Mouse (Mus musculus) hindlimb bud, embryonic 11.5 days (tissue): ENCODE measurements around the gene Trak2.
A peak's percentile ranks its signal among the peaks of the same experiment; 100 is the strongest.
"Not testable (repeated sequence)": the region's sequence is repeated elsewhere in the genome, so short reads cannot be mapped to it uniquely, and the experiment has no call there.

Experiments used
- DNase-seq: peaks from one replicate; pipeline ENCODE4 v3.0.0-alpha.2; 2012; ENCODE audit warnings: low read depth, low spot score; ENCODE audit errors: extremely low spot score

The Trak2 gene

DNA sequence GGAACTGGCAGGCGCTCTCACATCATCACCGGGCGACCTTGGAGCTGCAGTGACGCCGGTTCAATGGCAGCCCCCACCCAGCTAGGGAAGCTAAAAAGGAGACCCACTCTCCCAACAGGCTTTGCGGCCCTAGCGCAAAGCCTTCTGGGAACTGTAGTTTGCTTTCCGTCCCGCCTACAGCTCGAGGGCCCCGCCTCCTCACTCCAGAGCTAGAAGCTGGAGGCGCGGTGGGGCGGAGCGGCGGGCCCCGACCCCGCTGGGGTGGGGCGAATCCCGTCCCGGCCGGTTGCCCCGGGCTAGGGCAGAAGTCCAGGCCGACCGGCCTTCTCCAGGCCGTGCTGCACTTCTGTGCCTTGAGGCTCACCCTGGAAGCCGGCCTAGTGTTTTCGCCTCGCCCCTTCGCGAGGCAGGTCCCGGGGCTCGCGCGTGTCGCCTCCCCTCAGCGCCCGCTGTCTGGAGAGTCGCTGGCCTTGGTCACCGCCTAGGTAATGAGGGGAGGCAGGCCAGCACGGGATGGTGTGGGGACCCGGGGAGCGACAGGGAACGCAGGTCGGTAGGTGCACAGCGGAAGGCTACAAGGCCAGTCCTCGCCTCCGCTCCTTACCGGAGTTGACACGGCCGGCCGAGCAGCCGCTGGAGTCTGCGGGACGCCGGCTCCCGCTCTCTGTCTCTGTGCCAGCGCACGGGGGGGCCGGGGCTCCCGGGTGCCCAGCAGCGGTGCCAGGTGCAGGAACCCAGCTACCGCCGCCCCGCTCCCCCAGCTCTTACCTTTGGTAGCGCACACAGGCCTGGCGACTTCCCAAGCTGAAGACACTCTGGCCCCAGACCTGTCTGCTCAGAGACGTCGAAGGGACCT is at the start of gene Trak2, which contains the start of gene Stradb:
Trak2 (minus strand) TSS at position 65 of the 856 bp plus-strand sequence.
Stradb (plus strand) TSS at position 157 of the 856 bp plus-strand sequence.
- peak; percentile 90 for DNase-seq

DNA sequence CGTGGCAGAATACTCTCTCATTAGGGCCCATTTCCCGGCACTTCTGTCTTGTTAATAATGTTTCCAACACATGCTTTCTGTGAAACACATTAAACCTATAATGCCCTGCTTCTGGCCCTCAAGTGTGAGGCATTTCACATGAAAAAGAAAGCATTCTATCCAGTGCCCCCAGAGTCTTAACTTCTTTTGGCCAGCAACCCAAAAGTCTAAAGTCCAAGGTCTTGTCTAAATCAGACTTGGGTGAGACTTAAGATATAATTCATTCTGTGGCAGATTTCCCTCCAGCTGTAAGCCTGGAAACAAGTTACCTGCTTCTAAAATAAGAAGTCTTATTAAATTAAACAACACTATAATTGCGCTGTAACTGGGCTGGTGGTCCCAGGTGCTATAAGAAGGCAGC is 48.3 kb upstream of the Trak2 start:
- DNase-seq, result no peak

GRCm38 (mm10) chr1:59009250-59009649 is 36.0 kb upstream of the Trak2 start:
- no peak for DNase-seq

- DNase-seq, result no peak
Measured at GRCm38 (mm10) chr1:58995313-58995712, 22.1 kb upstream of the Trak2 start.

- no peak for DNase-seq
Measured at GRCm38 (mm10) chr1:58993723-58994122, 20.5 kb upstream of the Trak2 start.

DNA sequence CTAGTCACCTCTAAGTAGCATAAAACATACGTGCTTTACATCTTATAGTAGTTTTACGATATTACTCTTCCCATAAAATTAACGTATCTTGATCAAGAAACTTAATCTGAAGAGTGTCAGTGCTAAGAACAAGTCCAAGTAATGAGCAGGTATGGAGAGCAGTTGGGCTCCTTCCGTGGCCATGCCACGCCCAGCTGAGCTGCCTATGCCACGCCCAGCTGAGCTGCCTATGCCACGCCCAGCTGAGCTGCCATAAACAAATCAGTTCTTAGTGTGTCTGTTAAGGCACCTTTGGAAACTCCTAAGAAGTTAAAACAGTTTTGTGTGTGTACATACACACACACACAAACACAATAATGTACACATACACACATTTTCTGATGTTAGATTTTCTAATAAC is 19.9 kb upstream of the Trak2 start:
- DNase-seq, result no peak

GRCm38 (mm10) chr1:58984586-58984985 is 11.4 kb upstream of the Trak2 start:
- no peak for DNase-seq

DNA sequence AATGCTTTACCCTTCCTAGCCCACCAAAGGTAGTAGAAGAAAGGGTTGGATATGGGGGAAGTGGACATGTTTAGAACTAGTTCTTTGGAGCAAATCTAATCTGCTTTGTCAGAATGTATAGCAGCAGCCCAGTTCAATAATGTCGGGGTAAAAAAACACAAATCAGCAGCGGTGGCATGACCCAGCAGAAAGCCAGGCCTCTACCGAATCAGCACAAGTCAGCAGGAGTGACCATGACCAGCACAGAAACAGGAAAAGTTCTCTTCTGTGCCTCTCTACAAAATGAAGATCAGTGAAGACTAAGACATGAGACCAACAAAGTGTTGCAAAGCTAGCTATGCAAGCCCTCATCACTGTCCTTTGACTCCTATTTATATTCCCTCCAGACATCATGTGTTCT is 9.0 kb upstream of the Trak2 start:
- no peak for DNase-seq

- no peak for DNase-seq
Measured at GRCm38 (mm10) chr1:58972851-58973365, 322 bp downstream of the Trak2 start.

GRCm38 (mm10) chr1:58971097-58971496 is 2.1 kb downstream of the Trak2 start:
- no peak for DNase-seq

- no peak for DNase-seq
Measured at GRCm38 (mm10) chr1:58970054-58970453, 3.2 kb downstream of the Trak2 start.

DNA sequence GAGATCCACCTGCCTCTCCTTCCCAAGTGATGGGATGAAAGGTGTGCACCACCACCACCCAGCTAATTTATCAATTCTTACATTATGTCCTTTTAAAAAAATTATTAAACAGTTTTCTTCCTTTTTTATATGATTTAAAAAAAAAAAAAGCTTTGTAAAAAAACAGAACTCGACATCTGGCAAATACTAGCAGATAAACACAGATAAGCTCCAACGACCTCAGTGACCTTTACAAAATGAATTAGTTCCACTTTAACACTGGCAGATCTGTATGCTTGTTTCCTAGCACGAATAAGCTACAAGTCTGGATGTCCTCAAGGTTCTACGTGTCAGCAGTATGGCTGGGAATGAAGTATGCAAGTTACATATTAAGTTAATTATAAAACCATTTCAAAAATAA is 5.7 kb downstream of the Trak2 start:
- no peak for DNase-seq

- DNase-seq, result no peak
Measured at GRCm38 (mm10) chr1:58962865-58963264, 10.4 kb downstream of the Trak2 start.

DNA sequence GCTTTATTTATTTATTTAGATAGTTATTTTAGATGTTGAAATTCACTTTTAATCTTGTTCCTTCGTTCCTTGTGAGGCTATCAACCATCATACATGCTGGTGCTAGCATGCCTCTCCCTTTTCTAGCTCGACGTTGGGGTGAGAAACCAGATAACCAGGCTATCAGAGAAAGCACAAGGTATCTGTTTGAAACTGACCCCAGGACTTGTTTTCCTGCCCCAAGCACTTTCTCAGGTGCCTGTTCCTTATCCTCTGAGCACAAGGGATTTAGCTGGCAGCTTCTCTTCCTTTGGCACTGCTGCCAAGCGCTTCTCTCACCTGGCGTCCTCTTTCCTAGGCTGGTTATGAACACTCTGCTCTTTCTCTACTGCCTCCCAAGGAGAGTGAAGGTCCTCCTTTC is 10.8 kb downstream of the Trak2 start:
- no peak for DNase-seq

DNA sequence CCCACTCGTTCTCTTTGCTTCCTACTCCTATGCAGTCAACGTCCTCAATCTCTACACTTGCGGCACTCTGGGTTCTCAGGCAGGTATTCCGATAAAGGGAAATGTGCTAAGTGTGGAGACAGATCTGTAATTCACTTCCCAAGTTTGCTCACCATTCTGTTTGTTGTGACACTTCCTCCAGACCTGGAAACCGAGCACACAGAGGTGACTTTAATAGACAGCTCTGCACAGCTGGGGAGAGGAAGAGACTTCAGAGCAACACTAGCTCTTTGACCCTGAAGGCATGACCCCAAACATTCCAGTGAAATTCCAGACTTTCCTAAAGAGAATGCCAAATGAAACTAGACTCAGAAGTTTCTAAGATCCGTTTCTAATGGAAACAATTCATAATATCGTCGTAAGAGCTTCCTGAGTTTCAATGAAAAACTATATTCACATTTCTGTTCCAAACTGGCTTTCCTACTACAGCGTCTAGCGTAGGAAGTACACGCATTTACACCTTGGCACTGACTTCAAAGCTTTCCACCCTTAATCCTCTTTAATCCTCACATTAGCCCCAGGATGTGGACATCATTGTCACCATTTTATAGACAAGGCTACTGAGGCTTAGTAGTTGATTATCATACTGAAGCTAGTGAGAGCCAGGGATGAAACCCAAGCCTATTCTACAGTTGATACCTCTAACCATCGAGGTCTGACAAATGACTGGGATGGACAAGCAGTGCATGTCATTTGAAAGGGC is 11.9 kb downstream of the Trak2 start:
- DNase-seq, result peak; percentile 52

DNA sequence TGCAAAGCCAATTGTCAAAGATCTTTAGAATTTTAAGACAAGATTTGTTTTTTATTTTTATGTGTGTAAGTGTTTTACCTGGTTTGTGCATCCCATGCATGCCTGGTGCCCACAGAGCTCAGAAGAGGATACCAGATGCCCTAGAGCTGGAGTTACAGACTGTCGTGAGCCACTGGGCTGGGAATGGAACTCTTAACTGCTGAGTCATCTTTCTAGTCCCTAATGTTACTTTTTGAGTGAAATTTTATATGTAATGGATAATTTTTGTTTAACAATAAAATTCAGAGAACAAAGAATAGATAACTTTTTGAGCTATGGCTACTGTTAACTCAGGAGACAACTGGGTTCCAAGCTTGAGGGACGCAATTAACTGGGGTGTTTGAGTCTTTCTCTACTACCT is 13.5 kb downstream of the Trak2 start:
- DNase-seq, result no peak

DNA sequence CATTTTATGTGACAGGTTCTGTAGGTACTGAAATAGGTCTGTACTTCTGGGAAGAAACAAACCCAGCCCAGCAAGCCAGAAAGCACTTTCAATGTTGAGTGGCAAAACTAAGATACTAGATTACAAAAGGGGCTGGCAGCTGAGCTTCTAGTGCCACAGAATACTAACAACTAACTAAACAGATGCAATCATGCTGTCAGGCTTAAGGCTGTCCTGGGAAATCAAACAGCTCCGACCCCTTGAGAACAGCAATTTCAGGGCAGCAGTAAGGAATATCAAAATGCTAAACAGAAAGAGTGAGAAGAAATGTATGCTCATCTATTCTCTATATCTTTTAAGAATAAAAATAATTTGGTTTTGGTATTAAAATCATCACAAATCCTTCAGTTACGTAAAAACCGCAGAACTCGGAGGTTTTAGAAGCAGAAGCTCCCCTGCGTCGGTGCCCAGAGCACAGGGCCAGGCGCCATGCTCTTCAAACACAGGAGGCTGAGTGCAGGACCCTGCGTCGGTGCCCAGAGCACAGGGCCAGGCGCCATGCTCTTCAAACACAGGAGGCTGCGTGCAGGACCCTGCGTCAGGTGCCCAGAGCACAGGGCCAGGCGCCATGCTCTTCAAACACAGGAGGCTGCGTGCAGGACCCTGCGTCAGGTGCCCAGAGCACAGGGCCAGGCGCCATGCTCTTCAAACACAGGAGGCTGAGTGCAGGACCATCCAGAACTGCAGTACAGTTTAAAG is 14.3 kb downstream of the Trak2 start:
- DNase-seq, result not testable (repeated sequence)

GRCm38 (mm10) chr1:58957931-58958330 is 15.3 kb downstream of the Trak2 start:
- no peak for DNase-seq

GRCm38 (mm10) chr1:58956229-58956628 is 17.0 kb downstream of the Trak2 start:
- DNase-seq, result no peak

- DNase-seq, result no peak
Measured at GRCm38 (mm10) chr1:58955716-58956115, 17.5 kb downstream of the Trak2 start.
